In the genomic region with DNA sequence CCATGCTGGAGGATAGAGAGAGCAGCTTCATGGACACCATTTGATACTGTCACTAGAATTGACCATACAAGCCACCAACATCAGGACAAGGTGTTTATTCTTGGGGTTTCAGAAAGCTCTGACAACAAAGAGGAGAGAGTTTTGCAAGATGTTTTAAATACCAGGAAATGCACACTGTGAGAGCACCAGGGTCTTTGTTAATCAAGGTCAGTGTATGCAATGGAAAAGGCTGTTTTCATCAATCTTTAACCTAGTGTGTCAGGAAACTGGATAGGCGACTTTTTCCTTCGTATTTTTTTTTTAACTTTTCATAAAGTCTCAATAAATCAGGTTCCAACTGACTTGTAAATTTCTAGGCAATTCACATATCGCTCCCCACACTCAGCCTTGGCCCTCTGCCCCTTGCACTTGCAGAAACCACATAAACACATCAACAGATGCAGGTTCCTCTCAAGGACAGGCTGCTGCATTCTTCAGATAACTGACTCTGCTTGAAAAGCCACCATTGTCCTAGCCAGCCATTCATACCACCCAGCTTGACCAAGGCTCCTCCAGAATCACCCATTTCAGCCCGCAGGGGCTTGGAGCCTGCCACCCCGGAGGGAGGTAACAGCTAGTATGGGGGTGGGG, we compare ENCODE assay signal across 13 mouse cellular contexts.
A peak's percentile ranks its signal among the peaks of the same experiment; 100 is the strongest.
DNase-seq lines count a peak whose midpoint lies in the region; ATAC-seq and TF ChIP-seq lines count a peak whose summit lies in the region.
"Had no signal": no experiment of that assay in that cellular context is flagged by ENCODE, and none has a peak within 500 bp of the region (broad histone marks: within the 10 kb centered on the region; RNA-seq: fewer than 3 reads in every experiment).

No protein-coding gene starts in this region.

- DNase-seq in kidney, adult 2 months, result peak; percentile 14
- DNase-seq in kidney, postnatal 36 days, result no peak
- peak; percentile 20 for DNase-seq in NIH3T3 (ENCODE audit: low read depth)
- peak; percentile 28 for DNase-seq in embryonic facial prominence, embryonic 10.5 days (ENCODE audit: low spot score)
- peak; percentile 63 for DNase-seq in mesoderm, embryonic 11.5 days (ENCODE audit: low read depth, low spot score)
- DNase-seq in spleen, postnatal 14 days (ENCODE audit: low spot score in 2 of 2), result no peak
- DNase-seq: cerebellum, adult 2 months; thymus, adult 2 months had no signal

- no peaks in the 10 kb centered on the region for H3K9me3 ChIP-seq in embryonic facial prominence, embryonic 10.5 days
- no peaks in the 10 kb centered on the region for H3K9me3 ChIP-seq in forebrain, embryonic 15.5 days
- H3K9me3 ChIP-seq: hindbrain, embryonic 13.5 days; limb, embryonic 13.5 days had no signal

- no peak overlapping the region for H3K9ac ChIP-seq in forebrain, embryonic 15.5 days (replicated peaks)
- H3K9ac ChIP-seq: hindbrain, embryonic 13.5 days; limb, embryonic 13.5 days had no signal

- no peak overlapping the region for H3K4me3 ChIP-seq in kidney, adult 2 months (ENCODE audit: insufficient read depth, low read depth, low read length)
- no peak overlapping the region for H3K4me3 ChIP-seq in embryonic facial prominence, embryonic 10.5 days
- no peak overlapping the region for H3K4me3 ChIP-seq in forebrain, embryonic 15.5 days
- H3K4me3 ChIP-seq: hindbrain, embryonic 13.5 days; limb, embryonic 13.5 days had no signal

- no peaks in the 10 kb centered on the region for H3K36me3 ChIP-seq in kidney, adult 2 months (ENCODE audit: control insufficient read depth, insufficient read depth, low read length)
- no peaks in the 10 kb centered on the region for H3K36me3 ChIP-seq in embryonic facial prominence, embryonic 10.5 days (replicated peaks)
- no peaks in the 10 kb centered on the region for H3K36me3 ChIP-seq in forebrain, embryonic 15.5 days
- H3K36me3 ChIP-seq: hindbrain, embryonic 13.5 days; limb, embryonic 13.5 days had no signal

- no peak for TF ChIP-seq POLR2A in kidney, adult 2 months (IDR thresholded peaks at IDR 0.05; ENCODE audit: low read depth, low read length)

- 8% methylated on average over 5 of the region's 5 CpGs for WGBS in kidney, adult 2 months
- WGBS in embryonic facial prominence, embryonic 10.5 days, result 17% methylated on average over 5 of the region's 5 CpGs
- 29% methylated on average over 5 of the region's 5 CpGs for WGBS in forebrain, embryonic 15.5 days

- ATAC-seq in forebrain, embryonic 15.5 days (replicated peaks), result no peak
- ATAC-seq in CD4-positive, CD25-positive, alpha-beta regulatory T cell, adult 4 months, result no peak

- H3K4me2 ChIP-seq in forebrain, embryonic 15.5 days (replicated peaks), result no peak overlapping the region
- H3K4me2 ChIP-seq: hindbrain, embryonic 13.5 days; limb, embryonic 13.5 days; midbrain, embryonic 11.5 days had no signal

- no peaks in the 10 kb centered on the region; the same call in 1 of the 2 replicates for H3K4me1 ChIP-seq in kidney, adult 2 months (ENCODE audit: control insufficient read depth, insufficient read depth, low read length)
- peaks cover 14% of the 10 kb centered on the region for H3K4me1 ChIP-seq in embryonic facial prominence, embryonic 10.5 days
- H3K4me1 ChIP-seq in forebrain, embryonic 15.5 days, result no peaks in the 10 kb centered on the region

- no peak for TF ChIP-seq CTCF in kidney, adult 2 months (conservative IDR thresholded peaks at IDR 0.05; ENCODE audit: insufficient read depth, insufficient read length, low read depth, low read length)

- H3K27me3 ChIP-seq in kidney, adult 2 months (replicated peaks; ENCODE audit: control insufficient read depth, insufficient read depth, low read length), result no peaks in the 10 kb centered on the region
- H3K27me3 ChIP-seq in embryonic facial prominence, embryonic 10.5 days (replicated peaks; ENCODE audit: low read depth, poor library complexity, severe bottlenecking), result no peaks in the 10 kb centered on the region
- H3K27me3 ChIP-seq in forebrain, embryonic 15.5 days, result no peaks in the 10 kb centered on the region
- H3K27me3 ChIP-seq: hindbrain, embryonic 13.5 days had no signal

- peak overlapping the region; percentile 43; the same call in 1 of the 2 replicates for H3K27ac ChIP-seq in kidney, adult 2 months (ENCODE audit: insufficient read depth, low read depth, low read length)
- H3K27ac ChIP-seq in embryonic facial prominence, embryonic 10.5 days (replicated peaks), result no peak overlapping the region; the same call in 1 of the 2 replicates
- no peak overlapping the region for H3K27ac ChIP-seq in forebrain, embryonic 15.5 days (replicated peaks)
- H3K27ac ChIP-seq: hindbrain, embryonic 13.5 days; limb, embryonic 13.5 days had no signal

Comparison
In these comparisons a context has a peak if more than half of its experiments do, and no peak if none do; other contexts are left out.
1. DNase-seq: peak in kidney, adult 2 months (single experiment), NIH3T3 (single experiment), embryonic facial prominence, embryonic 10.5 days (single experiment) and mesoderm, embryonic 11.5 days (single experiment); none in kidney, postnatal 36 days (0 of 2) and spleen, postnatal 14 days (0 of 2).